Mouse (Mus musculus) embryo, embryonic 10 days (tissue): ENCODE measurements around the gene Ttyh2.

Experiments used
- DNase-seq: peaks from one replicate; pipeline ENCODE4 v3.0.0-alpha.2; 2015; ENCODE audit warnings: low spot score

The Ttyh2 gene

DNA sequence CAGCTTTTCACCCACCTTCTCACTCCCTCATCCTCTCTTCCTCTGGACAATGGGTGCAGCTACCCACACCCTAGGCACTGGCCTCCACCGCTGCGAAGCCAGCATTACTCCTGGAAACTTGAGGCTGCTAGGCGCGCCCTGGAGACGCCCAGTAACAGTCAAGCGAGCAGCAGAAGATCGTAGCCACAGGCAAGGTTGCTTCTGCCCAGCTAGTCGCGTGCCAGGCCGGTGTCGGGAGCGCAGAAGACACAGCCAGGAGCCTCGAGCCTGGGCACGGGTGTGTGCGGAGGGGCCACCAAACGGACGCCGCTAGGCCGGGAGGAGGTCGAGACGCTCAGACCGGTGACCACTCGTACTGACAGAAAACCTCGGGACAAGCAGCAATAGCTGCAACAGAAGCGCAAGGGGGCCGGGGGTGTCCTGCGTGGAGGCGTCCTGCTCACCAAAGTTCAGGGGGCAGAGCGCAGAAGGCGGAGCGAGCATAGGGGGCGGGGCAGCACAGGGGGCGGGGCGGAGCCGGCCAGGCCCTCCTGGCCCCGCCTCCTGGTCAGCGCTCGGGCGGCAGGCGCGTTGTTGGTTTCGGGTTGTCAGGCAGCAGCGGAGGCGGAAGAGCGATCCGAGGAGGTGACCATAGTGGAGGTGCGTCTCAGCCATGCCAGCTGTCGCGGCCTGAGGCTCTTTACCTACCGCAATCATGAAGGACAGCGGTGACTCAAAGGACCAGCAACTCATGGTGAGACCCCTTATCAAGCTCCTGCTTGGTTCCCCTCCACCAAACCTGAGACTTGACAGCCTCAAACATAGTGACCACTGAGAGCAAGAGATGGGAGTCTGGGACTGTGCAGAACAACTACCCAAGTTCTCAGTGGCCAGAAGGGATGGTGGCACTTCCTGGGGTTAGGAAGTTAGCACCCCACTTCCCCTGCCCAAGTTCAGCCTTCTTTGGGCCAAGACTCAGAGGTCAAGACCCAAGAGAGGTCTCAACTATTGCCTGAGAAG, 89.9 kb downstream of the Ttyh2 start, which contains the start of gene Kif19a:
TSS of gene Kif19a (plus strand) at position 569 of the 999 bp plus-strand sequence.
- peak; percentile 87 for DNase-seq

DNA sequence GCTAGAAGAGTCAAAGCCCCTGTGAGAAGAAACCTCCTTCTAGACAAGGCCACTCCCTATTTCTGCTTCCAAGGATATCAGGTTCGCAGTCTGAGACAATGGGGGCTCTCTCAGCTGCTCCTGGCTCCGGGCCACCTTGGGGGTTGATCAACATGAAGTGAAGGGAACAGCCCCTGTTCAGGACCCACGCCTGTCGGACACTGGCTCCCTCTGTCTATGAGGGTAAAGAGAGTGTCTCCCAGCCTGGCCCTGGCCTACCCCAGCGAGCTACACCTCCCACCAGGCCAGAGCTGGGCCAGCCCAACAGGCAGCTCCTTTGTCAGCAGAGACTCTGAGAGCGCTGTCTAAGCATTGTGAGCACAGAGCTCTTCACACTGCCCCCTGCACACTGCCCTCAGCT, 94.7 kb downstream of the Ttyh2 start:
- DNase-seq: no peak
